Mouse (Mus musculus) CD4-positive, CD25-positive, alpha-beta regulatory T cell, adult 9 weeks (primary cell): ENCODE results near the gene Setx. TPM values are rescaled to one million over a fixed set of nuclear protein-coding genes. Genes with fewer than 3 reads are reported as not detected.

Experiments used
- polyA plus RNA-seq: library from polyadenylated mRNA; unstranded; fragments of 100-300 nt; shearing (Covaris generic); gene quantifications from one replicate; pipeline ENCODE4 v1.2.1, GENCODE M21; 2017

Setx gene
- 38.6 TPM for polyA plus RNA-seq

GRCm38 (mm10) chr2:29123907-29124569 is at the start of gene Setx:
Gene Setx, plus strand, starts transcription at chr2:29124181.

Other genes starting within 250 kb of the Setx start
- not detected for gene Barhl1, start 207.5 kb upstream of the Setx start, polyA plus RNA-seq
- 0.79 TPM for gene Cfap77, start 69.1 kb upstream of the Setx start, polyA plus RNA-seq
- 30.0 TPM for gene Ttf1, start 63.9 kb upstream of the Setx start, polyA plus RNA-seq
- gene Ntng2, start 128.8 kb downstream of the Setx start, polyA plus RNA-seq, result 2.2 TPM
- gene Med27, start 222.6 kb downstream of the Setx start, polyA plus RNA-seq, result 55.2 TPM